Mouse (Mus musculus): ENCODE measurements at regions not wholly inside any gene's neighbourhood (a gene's known extent, or its start where the extent isn't known, plus 50 kb on each side); places are given as distances from the start of the nearest gene placed in this dataset.

DNA sequence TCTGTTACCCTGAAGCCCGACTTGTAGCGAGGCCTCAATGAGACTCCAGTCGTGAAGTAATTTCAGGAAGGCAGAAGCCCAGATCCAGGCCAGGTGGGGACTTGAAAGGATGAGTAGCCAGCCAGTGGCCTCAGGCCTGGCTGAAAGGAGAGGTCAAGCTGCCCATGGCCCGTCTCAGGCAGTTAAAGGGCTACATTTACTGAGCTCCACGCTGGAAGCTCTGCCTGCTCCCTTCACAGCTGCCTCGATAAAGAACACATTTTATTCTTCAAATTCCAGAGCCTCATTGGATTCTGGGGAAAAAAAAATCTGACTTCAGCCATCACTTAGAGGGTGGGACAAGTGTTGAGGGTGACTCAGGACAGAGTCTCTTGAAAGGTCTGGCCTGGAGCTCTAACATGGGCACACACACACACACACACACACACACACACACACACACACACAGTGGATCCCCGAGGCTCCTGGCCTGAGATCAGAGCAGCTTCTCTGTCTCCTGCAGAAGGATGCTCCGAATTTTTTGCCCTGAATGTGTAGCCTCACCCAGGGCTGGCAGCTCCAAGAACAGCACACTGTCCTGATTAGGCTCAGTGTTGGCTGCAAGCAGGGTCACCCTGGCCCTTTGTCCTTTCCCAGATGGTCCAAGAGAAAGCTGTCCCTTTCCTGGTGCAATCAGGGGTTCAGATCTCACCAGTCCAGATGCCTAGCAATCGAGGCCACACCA lies 53.0 kb downstream of the Gadd45g start:
- no peak for DNase-seq (ENCODE audit: low spot score)

- no peak for DNase-seq (ENCODE audit: low spot score)
These were observed 53.6 kb downstream of the Gadd45g start for GRCm38 (mm10) chr13:51900043-51900440.

GRCm38 (mm10) chr13:51902482-51903285 lies 56.2 kb downstream of the Gadd45g start:
- peak; percentile 65 for DNase-seq (ENCODE audit: low spot score)

DNA sequence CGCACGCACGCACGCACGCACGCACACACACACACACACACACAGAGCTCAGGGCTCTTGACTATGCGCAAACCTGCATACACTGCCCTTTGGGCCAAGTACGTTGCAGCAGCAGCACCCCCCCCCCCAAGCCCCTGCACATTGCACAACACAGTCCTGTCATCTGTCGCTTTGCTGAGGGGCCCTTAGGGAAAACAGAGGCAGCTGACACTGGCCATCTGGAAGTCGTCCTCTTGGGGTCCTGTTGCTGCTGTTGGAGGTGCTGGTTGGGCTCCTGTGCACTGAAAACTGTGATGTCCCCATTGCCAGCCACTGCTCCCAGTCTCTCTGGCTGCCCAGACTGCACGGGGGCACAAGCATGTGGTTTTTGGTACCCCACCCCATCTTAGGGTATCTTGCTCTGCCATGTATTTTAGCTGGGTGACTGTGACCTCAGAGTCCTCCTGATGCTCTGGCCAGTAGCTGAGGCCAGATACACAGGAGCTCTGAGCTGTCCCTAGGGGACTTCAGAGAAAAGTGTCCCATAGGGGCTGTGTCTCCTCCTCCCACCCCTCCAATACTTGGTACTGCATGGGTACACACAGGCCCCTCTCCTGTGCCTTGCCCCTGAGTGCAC lies 57.0 kb downstream of the Gadd45g start:
- no peak for DNase-seq (ENCODE audit: low spot score)

GRCm38 (mm10) chr13:51905270-51905669 lies 58.8 kb downstream of the Gadd45g start:
- DNase-seq (ENCODE audit: low spot score): no peak

DNA sequence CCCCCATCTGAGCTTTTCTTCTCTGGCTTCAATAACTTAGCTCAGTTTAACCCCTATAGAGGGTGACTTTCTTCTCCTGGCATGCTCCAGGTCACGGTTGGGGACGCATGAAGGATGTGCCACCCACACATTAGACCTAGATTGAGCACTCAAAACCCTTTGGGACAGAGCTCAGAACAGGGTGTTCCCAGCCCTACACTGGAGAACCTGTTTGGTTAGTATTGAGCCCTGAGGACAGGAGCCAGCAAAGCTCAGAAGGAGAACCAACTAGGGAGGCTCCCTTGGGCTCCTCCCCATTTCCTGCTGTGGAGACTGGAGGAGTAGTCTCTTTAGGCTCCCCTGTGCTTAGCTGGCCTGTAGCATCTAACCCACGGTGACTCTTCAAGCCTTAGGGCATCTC lies 59.6 kb downstream of the Gadd45g start:
- DNase-seq (ENCODE audit: low spot score): no peak

GRCm38 (mm10) chr13:51908514-51908913 lies 62.0 kb downstream of the Gadd45g start:
- no peak for DNase-seq (ENCODE audit: low spot score)

DNA sequence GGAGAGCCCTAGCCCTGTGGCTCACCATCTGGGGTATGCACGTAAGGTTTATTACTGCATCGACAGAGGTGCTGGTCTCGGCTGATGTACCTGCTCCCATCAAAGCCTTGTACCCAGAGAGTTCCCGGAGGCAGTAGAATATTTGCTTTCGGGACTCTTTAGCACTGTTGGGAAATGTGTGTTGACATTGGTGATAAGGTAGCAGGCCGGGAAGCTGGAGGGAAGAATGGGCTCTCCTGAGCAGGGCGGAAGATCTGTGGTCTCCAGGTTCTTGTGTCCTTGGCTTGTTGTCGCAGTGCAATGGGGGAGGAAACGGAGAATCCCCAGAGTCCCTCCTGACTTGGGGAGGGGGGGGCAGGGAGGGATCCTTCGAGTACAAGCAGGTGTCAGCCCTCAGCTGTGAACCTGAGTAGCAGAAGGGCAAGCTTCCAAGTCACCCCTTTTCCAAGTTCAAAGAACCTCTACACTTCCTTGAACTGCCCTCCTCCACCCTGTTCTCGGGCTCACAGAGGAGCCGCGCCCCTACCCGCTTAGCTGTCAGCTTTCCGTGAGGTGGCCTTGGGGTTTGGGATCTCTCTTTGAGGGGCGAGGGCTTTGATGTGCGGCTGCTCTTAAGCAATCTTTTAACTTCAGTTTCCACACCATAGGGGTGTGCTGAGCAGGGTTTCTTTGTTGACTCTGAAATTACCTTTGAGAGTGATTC lies 65.0 kb downstream of the Gadd45g start:
- DNase-seq (ENCODE audit: low spot score): no peak

- DNase-seq (ENCODE audit: low spot score): no peak
These were observed 66.0 kb downstream of the Gadd45g start for GRCm38 (mm10) chr13:51912477-51912876.

DNA sequence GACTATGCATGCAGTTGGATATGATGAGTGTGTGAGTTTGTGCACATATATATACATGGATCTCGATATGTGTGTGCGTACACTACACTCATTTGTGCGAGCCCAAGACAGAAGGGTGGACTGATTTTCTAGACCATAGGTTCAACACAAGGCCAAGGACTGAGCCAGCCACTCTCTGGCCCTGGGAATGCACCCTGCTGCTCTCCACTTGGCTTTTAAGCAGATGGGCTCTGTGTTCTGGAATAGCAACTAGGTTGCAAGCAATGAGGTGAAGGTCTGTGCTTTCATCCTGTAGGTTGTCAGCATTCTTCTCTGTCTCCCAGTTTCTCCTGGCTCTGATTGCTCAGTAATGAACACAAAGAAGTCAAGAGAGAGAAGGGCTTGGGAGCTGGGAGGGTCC lies 66.5 kb downstream of the Gadd45g start:
- DNase-seq (ENCODE audit: low spot score): no peak

DNA sequence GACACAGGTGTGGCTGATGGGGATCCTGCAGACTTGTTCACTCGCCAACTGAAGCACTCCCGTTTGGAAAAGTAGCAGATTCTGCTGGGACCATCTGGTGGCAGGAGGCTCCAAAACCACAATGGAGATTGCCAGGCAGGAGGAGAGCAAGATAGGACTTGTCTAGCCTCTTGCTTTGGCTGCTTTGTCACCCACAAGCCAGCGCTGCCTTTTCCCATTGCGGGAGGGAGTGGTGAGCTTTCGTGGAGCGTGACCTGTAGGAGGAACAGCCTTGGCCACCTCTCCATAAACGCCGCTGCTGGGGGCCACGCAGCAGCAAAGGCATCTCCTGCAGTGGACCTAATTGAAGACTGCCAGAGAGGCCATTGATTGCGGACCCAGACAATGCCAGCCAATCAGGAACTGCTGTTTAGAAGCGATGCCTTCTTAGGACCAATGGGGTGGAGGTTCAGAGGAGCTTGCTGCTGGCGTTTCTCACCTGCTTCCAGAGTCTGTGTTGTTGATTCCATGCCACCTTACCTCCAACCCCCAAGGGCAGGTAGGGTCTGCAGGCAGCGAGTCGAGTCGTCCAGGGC lies 70.3 kb downstream of the Gadd45g start:
- no peak for DNase-seq (ENCODE audit: low spot score)

DNA sequence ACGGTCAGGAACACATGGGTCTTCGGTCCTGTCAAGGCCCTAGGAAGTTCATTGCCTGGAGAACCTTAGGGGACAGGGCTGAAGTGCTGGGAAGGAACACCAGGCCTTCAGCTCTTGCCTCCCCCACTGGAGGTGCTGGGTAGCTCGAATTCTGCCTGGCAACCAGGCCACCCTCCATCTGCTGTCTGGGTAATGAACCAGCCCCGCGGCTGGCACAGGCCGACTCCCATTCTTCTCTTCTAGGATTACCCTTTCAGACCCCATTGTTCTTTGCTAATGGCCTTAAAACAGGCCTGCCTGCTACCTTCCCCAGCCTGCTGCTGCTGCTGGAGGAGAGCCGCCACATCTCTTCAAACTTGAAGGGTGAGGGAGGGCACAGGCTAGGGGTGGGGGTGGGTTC lies 71.2 kb downstream of the Gadd45g start:
- no peak for DNase-seq (ENCODE audit: low spot score)

GRCm38 (mm10) chr13:51918108-51918507 lies 71.6 kb downstream of the Gadd45g start:
- DNase-seq (ENCODE audit: low spot score): no peak

GRCm38 (mm10) chr13:51918781-51919170 lies 72.3 kb downstream of the Gadd45g start:
- DNase-seq (ENCODE audit: low spot score): no peak

GRCm38 (mm10) chr13:51919171-51919793 lies 72.8 kb downstream of the Gadd45g start:
- no peak for DNase-seq (ENCODE audit: low spot score)

DNA sequence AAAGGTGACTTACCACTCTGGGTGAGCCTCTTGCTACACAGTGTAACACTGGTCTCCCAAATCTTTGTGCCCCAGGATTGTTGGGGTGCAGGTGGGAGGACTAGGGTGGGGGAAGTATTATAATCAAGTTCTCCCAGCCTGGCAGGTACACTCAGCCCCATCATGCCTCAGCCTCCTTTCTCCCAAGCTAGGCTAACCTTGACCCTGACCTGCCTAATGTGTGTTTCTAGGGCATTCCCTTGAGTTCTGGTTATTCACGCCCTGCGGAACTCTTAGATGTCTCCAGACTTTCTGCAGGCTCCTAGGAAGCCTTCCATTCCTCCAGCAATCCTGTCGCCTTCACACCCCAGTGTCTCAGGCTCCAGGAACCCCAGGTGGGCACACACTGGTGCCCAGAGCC lies 73.5 kb downstream of the Gadd45g start:
- DNase-seq (ENCODE audit: low spot score): no peak

- no peak for DNase-seq (ENCODE audit: low spot score)
These were observed 74.3 kb downstream of the Gadd45g start for GRCm38 (mm10) chr13:51920511-51921351.

DNA sequence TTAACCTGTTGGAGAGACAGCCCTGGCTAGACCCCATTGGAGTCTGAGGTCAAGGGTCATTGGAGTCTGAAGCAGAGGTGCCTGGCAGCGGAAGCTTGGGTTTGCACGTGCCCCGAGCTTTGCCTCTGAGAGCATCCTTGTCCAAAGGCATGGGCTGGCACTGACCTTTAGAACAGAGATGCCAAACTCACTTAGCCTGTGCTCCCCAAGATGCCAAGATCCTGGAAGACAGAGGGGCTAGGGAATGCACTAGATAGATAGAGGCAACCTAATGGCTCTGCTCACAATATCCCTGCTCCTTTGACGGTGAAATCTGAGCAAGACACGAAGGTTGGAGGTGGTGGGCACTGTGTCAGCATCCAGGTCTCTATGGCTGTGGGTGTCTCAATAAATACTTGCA lies 75.1 kb downstream of the Gadd45g start:
- DNase-seq (ENCODE audit: low spot score): no peak

GRCm38 (mm10) chr13:51926764-51927163 lies 80.3 kb downstream of the Gadd45g start:
- DNase-seq (ENCODE audit: low spot score): no peak

DNA sequence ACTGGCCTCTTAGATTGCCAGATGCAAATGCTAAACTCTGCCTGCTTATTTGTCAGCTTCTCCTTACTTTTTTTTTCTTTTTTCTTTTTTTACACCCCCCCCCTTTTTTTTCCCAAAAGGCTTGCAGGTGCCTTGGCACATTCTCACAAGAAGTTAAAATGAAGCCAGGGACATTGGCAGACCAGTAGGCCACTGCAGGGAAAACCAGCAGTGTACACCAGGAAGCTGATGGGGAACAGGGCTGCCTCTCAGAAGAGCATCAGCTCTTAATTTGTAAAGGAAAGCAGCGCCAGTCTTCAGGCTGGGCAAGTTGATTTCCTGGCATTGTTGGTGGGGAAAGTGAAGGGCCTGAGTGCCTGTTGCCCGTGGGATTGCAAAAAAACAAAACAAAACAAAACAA lies 83.3 kb downstream of the Gadd45g start:
- no peak for DNase-seq (ENCODE audit: low spot score)

GRCm38 (mm10) chr13:51930301-51930747 lies 83.8 kb downstream of the Gadd45g start:
- no peak for DNase-seq (ENCODE audit: low spot score)

Data from testis, postnatal 10 days (tissue).